Mouse (Mus musculus) limb, embryonic 14.5 days (tissue): ENCODE data around the gene Gabbr2. TPM values are rescaled to one million over a fixed set of nuclear protein-coding genes. Genes with fewer than 3 reads are reported as not detected.

Experiments
- ATAC-seq: fragments of 200-750 bp; cut with Nextera tagmentation; 2 replicates; pipeline ENCODE4 v1.8.0; 2017; ENCODE audit warnings: low read depth, moderate number of reproducible peaks, moderate TSS enrichment; ENCODE audit not compliant: low FRiP score
- DNase-seq: peaks from one replicate; pipeline ENCODE4 v3.0.0-alpha.2; 2015; ENCODE audit warnings: low spot score
- H3K27ac ChIP-seq: fragments of 300-500 bp; sonication (generic); replicated peaks from 2 replicates; pipeline ENCODE4 v1.5.1; 2014; ENCODE audit warnings: low read depth, mild to moderate bottlenecking, low read length, moderate library complexity, mixed read lengths
- H3K27me3 ChIP-seq: fragments of 300-500 bp; sonication (generic); 2 replicates; pipeline ENCODE4 v1.6.1; 2014; ENCODE audit warnings: low read length, mixed read lengths; ENCODE audit not compliant: control insufficient read depth, insufficient read depth
- H3K36me3 ChIP-seq: fragments of 300-500 bp; sonication (generic); 2 replicates; pipeline ENCODE4 v1.6.1; 2014; ENCODE audit warnings: mild to moderate bottlenecking, low read length, moderate library complexity, mixed read lengths; ENCODE audit not compliant: control insufficient read depth, insufficient read depth
- H3K4me1 ChIP-seq: fragments of 300-500 bp; sonication (generic); 2 replicates; pipeline ENCODE4 v1.6.1; 2014; ENCODE audit warnings: antibody characterized with exemption, low read length, mixed read lengths; ENCODE audit not compliant: control insufficient read depth, insufficient read depth
- H3K4me2 ChIP-seq: fragments of 300-500 bp; sonication (generic); replicated peaks from 2 replicates; pipeline ENCODE4 v1.6.1; 2014; ENCODE audit warnings: low read depth, mild to moderate bottlenecking, low read length, moderate library complexity; ENCODE audit not compliant: severe bottlenecking
- H3K4me3 ChIP-seq: fragments of 300-500 bp; sonication (generic); replicated peaks from 2 replicates; pipeline ENCODE4 v1.5.1; 2014; ENCODE audit warnings: low read length
- H3K9ac ChIP-seq: fragments of 300-500 bp; sonication (generic); 2 replicates; pipeline ENCODE4 v1.6.1; 2014; ENCODE audit warnings: mild to moderate bottlenecking, low read depth, low read length, moderate library complexity; ENCODE audit not compliant: severe bottlenecking
- H3K9me3 ChIP-seq: fragments of 300-500 bp; sonication (generic); 2 replicates; pipeline ENCODE4 v1.6.1; 2016; ENCODE audit warnings: low read length; ENCODE audit not compliant: control insufficient read depth
- POLR2A ChIP-seq: fragments of 200-500 bp; IDR thresholded peaks from 2 replicates; pipeline ENCODE4 v1.8.0; 2012; ENCODE audit warnings: inconsistent platforms, mild to moderate bottlenecking, moderate library complexity, borderline replicate concordance; ENCODE audit not compliant: insufficient read depth, insufficient read length; ENCODE audit errors: extremely low read depth
- WGBS: fragments of 180-500 bp; shearing (Covaris S2); extraction: QIAGEN DNeasy Blood & Tissue Kit; methylation state at CpG from one replicate; pipeline ENCODE4 v1.1.7; 2014; 5-methylcytosine and 5-hydroxymethylcytosine counted together
- polyA plus RNA-seq, 2 experiments: library from polyadenylated mRNA; depleted of rRNA in 1 of 2; stranded (reverse) in 1 of 2; unstranded in 1 of 2; fragments of >200 nt; fragmentation: Nextera tagmentation in 1 of 2; extraction: Ambion mirVana in 1 of 2; gene quantifications; 2 replicates each; pipeline versions ENCODE4 v1.2.1 to v1.2.3; 2012 to 2014

Gabbr2 gene
- polyA plus RNA-seq, 2 experiments: 0.15 to 0.30 TPM

DNA sequence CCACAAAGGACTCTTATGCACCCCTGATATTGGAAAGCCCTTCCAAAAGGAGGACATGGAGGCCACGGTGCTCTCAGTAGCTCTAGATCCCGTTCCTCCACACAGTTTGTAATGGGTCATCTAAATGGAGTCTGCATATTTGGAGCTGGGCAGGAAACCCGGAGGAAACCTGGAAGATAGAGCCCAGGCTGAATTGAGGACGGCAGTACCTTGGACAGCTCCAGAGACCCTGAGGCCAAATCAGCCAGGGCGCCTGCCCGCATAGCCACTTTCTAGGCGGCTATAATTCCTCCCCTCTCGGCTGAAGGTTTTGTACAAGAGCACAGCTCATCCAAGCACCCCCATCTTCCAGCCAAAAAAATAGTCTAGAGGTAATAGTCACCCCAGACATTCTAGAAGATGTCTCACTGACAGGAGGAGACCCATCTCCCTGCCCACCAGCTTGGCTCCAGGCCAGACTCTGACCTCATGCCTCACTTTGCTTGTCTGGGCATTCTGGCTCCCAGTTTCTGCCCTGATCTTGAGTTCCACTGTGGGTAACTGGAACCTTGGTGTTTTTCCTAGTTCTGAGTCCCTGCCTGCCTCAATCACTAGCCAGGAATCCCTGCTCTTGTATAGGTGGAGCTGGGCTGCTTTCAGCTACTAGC is 1.3 kb upstream of the Gabbr2 start:
- H3K27me3 ChIP-seq: peaks cover 60% of the 10 kb centered on the region

DNA sequence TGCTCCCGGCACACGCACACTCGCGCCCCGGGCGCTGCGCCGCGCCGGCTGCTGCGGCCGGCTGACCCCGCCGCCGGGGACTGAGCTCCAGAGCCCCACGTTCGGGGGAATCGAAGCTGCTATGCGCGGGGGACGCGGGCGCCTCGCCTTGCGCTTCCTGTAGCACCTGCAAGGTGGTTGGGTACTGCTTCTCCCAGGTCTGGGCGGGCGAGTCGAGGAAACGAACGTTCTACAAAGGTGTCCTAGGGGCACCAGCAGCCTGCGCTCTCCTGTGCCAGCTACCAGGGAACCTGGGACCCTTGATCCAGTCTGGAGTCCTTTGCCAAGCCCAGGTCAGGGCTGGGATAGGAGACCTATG is 265 bp upstream of the Gabbr2 start:
- H3K27me3 ChIP-seq: peaks cover 60% of the 10 kb centered on the region
- ATAC-seq (no peak), DNase-seq (no peak)
- H3K4me1 ChIP-seq: no peaks in the 10 kb centered on the region
- 0 out of 2 replicates have a peak overlapping the region, but pooled peaks have one; percentile 7 for H3K9ac ChIP-seq
- no peak overlapping the region for H3K27ac ChIP-seq
- H3K36me3 ChIP-seq: no peaks in the 10 kb centered on the region
- TF ChIP-seq POLR2A: no peak
- H3K9me3 ChIP-seq: no peaks in the 10 kb centered on the region
- WGBS: 1% methylated on average over 29 of the region's 31 CpGs
- H3K4me2 ChIP-seq: peak overlapping the region; percentile 92
- H3K4me3 ChIP-seq: peak overlapping the region; percentile 49

More for the DNA sequence above, 1.3 kb upstream of the Gabbr2 start:
- ATAC-seq (no peak), DNase-seq (peak; percentile 75)
- H3K9me3 ChIP-seq: no peaks in the 10 kb centered on the region
- no peaks in the 10 kb centered on the region for H3K4me1 ChIP-seq
- H3K4me3 ChIP-seq: no peak overlapping the region
- TF ChIP-seq POLR2A: no peak
- no peaks in the 10 kb centered on the region for H3K36me3 ChIP-seq
- H3K4me2 ChIP-seq: no peak overlapping the region
- H3K9ac ChIP-seq: no peak overlapping the region
- no peak overlapping the region for H3K27ac ChIP-seq
- WGBS: 5% methylated on average over 8 of the region's 8 CpGs

DNA sequence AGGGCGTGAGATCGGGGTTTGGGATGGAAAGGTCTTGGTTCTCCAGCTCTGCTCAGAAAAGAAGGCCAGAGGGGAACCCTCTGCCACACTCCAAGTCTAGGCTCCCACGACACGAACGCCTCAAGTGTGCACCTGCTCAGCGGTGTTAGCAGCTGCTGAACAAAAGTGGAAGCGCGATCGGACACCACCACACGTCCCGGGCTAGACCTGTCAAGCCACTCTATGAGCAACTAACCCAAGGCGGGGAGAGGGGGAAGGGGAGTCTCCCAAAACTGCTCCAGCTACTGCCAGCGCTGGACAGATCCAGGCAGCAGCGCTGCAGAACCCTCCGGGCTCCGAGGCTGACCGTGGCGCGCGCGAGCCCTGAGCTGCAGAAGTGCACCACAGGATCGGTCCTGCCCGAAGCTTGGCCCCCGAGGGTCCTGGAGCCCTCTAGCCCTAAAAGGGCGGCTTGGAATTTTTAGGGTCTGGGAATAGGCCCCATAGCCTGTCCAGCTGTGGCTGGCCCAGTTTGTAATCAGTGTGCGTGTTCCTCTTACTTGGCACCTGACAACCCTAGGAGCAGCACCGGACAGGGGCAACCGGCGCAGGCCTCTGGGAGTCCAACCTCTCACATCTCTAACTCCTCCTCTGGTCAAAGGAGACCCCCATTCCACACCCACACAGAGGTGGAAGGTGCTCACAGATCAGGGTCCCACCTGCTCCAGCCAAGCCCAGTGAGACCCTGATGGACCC is 1.2 kb downstream of the Gabbr2 start:
- H3K36me3 ChIP-seq: no peaks in the 10 kb centered on the region
- peaks cover 60% of the 10 kb centered on the region for H3K27me3 ChIP-seq
- H3K4me3 ChIP-seq: peak overlapping the region; percentile 49
- no peaks in the 10 kb centered on the region for H3K4me1 ChIP-seq
- DNase-seq (peak; percentile 18), ATAC-seq (no peak)
- H3K4me2 ChIP-seq: peak overlapping the region; percentile 92; the same call in 1 of the 2 replicates
- H3K27ac ChIP-seq: no peak overlapping the region
- no peak for TF ChIP-seq POLR2A
- H3K9ac ChIP-seq: no peak overlapping the region
- no peaks in the 10 kb centered on the region for H3K9me3 ChIP-seq
- WGBS: 4% methylated on average over 29 of the region's 29 CpGs

DNA sequence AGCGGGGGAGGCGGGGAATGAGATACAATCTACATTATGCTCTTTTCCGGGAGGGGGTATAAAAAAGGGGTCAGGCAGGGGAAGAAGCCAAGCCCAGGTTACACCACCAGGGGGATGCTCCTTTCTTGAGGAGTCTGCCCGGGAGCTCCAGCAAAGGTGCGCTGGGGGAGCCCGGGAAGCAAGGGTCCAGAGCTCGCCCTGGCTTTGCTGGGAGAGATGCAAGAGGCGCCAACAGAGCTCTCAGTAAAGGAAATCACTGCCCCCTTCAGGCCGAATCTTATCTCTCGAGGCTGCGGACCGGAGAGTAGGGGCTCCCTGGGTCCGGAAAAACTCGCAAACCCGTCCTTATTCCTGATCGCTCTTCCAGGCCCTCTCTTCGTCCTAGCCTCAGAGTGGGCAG is 1.8 kb downstream of the Gabbr2 start:
- under 1% methylated on average over 17 of the region's 17 CpGs for WGBS
- no peak overlapping the region for H3K9ac ChIP-seq
- H3K36me3 ChIP-seq: no peaks in the 10 kb centered on the region
- no peak overlapping the region for H3K27ac ChIP-seq
- no peak for ATAC-seq
- TF ChIP-seq POLR2A: no peak
- H3K27me3 ChIP-seq: peaks cover 60% of the 10 kb centered on the region
- no peak overlapping the region for H3K4me3 ChIP-seq
- H3K9me3 ChIP-seq: no peaks in the 10 kb centered on the region
- peak; percentile 71 for DNase-seq
- H3K4me2 ChIP-seq: no peak overlapping the region
- H3K4me1 ChIP-seq: no peaks in the 10 kb centered on the region

DNA sequence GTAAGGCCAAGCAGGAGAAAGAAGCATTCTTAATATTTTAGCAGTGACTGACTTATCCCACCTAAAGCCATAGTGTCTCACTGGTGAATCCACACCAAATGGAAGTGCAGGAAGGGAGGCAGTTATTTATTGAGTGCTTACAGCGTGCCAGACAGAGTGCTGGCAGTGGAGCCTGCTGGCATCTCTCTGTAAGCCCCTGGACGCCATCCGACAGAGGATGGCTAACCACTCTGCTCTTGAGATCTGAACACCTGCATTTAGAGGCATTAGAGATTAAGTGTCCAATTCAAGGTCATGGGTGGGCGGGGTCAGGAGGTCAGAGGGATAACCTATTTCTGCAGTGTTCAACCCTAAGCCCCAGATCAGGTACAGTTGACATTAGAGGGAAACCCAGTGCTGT is 2.8 kb downstream of the Gabbr2 start:
- TF ChIP-seq POLR2A: no peak
- 71% methylated on average over 4 of the region's 4 CpGs for WGBS
- peaks cover 52% of the 10 kb centered on the region for H3K27me3 ChIP-seq

More for the DNA sequence above, 2.8 kb downstream of the Gabbr2 start:
- no peaks in the 10 kb centered on the region for H3K4me1 ChIP-seq
- no peak overlapping the region for H3K4me2 ChIP-seq
- DNase-seq (no peak), ATAC-seq (no peak)
- H3K9ac ChIP-seq: no peak overlapping the region
- no peaks in the 10 kb centered on the region for H3K9me3 ChIP-seq
- H3K4me3 ChIP-seq: no peak overlapping the region
- H3K36me3 ChIP-seq: no peaks in the 10 kb centered on the region
- no peak overlapping the region for H3K27ac ChIP-seq
